Mouse (Mus musculus) right cerebral cortex, adult 2 months (tissue): ENCODE measurements at regions not wholly inside any gene's neighbourhood (a gene's known extent, or its start where the extent isn't known, plus 50 kb on each side); places are given as distances from the start of the nearest gene placed in this dataset.
A peak's percentile ranks its signal among the peaks of the same experiment; 100 is the strongest.

Source experiments
- DNase-seq, 2 experiments: peaks; one replicate each; pipeline ENCODE4 v3.0.0; 2021 to 2022; ENCODE audit warnings: low spot score in 2 of 2

DNA sequence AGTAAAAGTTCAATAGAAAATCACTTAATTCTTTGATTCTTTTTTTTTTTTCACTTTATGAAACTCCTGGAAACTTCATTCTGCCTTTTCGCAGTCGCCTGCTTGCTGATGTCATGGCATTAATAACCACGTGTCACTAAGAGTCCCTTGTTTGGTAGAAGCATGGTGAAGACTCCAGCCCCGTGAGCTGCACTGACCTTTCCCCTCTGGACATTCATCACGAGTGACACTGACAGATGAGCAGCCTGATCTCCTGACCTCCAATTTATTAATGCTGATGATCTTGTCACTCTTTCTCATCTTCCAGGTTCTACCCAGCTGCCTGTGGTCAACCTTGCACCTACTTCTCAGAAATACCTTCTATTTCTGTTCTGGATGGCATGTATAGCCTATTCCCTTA is 867.1 kb upstream of the Slit2 start:
- no peak for DNase-seq

DNA sequence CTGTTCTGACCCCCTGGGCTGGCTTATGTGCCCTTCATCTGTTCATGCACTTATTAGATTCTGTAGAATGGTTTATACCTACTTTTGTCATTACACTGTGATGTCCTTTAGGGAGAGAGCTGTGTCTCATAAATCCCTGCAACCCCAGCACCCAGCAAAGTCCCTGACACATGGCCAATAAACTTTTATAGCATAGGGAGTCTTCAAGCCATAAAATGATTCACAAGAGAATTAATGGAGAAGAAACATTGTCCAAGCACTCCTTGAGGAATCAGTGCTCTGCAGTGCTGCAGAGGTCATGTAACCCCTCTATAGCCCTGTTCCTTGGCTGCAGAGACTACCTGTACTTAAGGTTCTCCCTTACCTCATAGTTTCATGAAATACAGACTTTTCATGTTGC is 887.2 kb upstream of the Slit2 start:
- no peak for DNase-seq

DNA sequence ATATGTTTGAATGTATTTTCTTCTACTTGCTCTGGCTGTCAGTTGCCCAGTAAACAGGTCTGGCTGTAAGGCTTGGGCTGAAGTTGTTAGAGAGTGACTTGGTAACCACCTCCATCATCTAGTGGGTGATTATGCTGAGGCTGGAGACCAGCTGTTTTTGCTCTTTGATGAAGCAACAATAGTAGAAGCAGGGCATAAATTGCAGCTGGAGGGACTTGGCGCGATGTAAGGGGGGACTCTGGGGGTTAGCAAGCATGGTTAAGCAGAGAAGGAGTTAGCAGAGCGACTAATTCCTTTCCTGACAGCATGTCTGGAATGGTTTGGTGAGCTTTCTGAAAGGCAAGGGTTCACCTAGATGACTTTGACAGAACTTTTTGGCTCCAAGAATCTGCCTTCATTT is 930.0 kb upstream of the Slit2 start:
- no peak for DNase-seq

DNA sequence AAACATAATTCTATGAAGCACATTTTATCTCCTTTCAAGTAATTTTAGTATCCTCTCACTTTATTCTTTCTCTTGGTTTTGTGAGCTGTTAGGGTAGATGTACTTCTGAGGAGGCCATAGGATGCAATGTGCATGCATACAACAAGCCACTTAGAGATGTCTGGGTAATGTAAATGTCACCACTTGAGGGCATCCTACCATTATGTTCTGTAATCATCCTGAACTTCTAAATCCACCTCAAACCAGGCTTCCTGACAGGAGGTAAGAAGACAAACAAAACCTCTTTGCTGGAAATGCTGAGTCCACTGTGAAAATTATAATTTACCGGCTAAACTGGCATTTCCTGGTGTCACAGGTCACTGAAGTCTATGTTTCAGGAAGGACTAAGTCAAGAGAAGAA is 946.2 kb upstream of the Slit2 start:
- DNase-seq: no peak

DNA sequence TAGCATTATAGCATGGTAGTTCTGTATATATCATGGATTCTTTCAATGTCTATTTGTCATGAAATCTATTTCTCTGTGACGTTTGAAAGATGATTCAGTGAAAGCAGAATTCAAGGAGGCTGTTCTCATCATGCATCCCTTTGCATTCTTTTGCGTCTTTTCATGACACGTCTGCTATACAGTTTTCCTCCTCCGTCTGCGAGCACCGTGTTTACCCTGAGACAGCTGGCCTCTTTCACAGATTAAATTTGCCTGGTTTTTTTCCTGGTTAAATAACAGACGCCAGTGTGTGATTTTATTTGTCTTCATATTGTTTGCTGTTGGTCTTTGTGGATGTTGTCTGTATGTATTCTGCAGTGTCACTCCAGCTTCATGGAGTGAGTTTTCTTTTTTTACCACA is 948.9 kb upstream of the Slit2 start:
- DNase-seq: peak; percentile 18 to 21

DNA sequence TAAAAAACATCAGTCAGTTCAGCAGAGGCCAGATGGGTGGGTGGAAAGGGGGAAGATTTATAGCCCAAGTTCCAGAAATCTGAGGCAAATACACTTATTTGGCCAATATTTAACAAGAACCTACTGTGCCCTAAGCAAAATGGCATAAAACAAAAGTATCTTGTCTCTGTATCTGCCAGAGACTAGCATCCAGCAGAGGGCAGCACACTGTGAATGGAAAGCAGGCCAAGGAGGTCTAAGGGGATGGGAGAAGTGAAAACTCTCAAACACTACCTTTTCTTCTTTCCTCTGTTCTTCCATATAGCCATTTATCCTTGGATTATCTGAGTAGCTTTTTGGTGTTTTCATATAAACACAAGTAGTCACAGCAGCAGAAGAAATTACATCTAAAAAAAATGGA is 968.6 kb upstream of the Slit2 start:
- DNase-seq: peak; percentile 51 to 67

DNA sequence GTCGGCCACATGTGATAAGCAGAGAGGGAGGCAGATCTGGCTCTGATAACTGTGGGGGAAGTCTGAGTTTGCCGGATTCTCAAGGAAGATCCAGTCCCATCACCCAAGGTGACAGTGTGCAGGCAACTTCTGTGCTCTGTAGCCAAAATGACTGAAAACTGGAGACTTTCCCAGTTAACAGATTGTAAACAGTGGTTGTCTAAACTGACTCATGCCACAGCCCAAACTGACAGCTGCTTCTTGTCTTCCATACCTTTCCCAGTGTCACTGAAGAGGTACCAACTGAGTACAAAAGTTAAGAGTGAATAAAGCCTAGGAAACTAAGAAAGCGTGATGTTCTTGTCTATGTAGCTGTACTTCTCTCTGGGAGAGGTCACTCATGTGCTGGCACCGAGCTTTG is 990.4 kb upstream of the Slit2 start:
- DNase-seq: no peak

DNA sequence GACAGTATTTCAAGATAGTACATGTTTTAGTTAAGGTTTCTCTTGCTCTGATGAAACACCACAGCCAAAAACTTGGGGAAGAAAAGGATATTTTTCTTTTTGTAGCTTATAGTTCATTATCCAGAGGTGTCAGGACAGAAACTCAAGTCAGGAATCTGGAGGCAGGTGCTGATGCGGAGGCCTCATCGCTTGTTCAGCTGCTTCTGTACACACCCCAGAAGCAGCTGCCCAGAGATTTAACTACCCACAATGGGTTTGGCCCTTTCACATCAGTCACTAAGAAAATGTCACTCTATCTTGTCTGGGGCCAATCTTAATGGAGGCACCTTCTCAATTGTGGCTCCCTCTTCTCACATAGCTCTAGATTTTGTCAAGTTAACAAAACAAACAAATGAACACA is 996.4 kb upstream of the Slit2 start:
- no peak for DNase-seq

DNA sequence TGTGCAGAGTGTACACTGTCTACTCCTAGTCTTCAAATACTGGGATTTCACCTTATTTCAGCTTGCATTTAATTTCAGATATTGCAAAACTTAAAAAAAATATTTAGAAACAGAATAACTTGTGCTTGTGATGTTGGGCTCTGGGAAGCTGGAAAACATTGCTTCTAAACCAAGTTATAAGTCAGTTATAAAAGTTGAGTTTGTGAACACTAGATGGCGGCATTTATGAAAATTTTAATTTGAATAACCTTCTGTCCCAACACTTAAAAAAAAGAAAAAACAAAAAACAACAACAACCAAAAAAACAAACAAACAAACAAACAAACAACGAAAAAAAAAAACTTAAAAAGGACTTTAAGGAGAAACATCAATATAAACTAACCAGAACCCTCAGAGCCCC is 1002.6 kb upstream of the Slit2 start:
- DNase-seq: no peak

DNA sequence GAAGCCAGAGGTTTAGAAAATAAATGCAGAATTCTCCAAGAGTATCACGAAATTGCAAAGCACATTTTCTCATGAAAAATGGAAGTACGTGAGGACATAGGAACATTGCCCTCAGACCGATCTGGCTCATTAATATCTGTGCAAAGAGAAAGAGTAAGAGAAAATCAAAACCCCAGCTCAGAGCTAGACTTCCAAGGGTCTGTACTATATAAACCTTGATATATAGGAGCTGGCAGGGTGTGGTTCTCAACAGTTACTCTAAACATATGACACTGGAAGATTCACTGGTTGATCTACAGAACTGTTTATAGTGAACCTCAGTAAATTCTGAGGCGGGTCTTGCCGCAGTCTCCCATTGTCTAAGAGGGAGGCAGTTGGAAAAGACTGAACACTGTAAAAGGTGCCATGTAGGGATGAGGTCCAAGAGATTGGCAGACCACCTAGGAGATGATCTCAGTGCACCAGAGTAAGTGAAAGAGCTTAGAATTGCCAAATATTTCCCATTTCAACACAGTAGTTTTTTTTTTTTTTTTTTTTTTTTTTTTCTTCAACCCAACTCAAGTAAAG is 1014.0 kb upstream of the Slit2 start:
- no peak for DNase-seq

DNA sequence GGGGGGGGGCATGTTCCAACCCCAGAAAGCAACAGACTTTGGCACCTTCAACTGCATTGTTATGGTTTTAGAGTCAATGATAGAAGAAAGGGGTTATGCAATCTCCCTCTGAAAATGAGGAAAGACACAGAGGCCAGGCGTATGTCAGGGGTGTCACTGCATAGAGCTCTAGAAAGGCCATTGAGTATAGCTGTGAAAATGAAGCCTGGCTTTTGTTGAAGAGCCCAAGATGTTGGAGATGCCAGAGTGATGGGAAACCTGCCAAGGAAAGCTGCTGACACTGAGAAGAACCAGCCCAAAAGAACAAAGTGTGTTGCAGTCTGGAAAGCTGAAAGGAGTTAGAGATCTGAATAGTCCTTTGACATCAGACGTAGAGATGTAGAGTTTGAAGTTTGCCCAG is 1022.2 kb upstream of the Slit2 start:
- no peak for DNase-seq

DNA sequence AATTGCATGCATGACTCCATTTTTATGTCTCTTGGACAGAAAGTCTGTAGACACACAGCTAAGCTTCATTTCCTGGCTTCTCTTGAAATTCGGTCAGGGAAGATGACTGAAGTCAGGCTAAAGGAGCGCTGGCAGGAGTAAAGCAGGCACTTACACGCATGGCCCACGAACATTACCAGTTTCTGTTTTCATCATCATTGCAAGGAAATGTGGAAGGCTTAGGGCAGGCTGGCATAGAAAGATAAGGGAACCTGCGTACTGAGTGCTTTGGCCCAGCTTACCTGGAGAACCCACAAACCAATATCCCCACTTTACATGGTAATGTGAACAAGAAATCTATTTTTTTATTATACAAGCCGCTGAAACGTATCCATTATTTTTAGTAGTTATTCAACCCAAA is 1056.6 kb upstream of the Slit2 start:
- no peak for DNase-seq

DNA sequence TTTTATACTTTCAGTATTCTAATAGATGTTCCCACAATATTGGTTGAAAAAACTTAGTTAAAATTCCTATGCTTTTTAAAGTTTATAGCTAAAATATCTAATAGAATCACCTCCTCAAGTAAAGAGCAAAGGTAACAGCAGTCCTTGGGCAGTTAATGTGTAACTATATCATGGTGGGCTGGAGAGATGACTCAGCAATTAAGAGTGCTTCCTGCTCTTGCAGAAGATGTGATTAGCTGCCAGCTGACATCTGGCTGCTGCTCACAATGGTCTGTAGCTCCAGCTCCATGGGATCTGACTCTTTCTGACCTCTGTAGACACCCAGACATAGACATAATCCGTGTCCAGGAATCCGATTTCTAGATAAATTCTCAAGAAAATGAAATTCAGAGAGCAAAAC is 1044.5 kb upstream of the Lcorl start:
- DNase-seq: no peak

DNA sequence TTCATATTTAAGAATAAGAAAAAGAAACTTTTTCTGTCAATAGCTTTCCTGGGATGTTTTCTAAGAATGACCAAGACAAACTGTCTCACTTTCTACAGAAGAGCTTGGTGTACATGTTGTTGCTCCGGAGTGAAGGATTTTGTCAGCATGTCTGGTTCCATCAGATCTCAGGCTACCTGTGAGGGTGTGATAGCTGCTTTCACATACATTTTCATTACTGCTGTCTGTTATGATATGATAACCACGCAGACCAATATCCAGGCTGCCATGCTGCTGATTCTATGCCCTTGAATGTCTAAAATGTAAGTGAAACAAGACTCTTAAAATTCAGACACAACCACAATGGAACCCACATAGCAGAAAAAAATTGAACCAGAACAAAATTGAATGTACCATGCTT is 1036.6 kb upstream of the Lcorl start:
- DNase-seq: no peak

DNA sequence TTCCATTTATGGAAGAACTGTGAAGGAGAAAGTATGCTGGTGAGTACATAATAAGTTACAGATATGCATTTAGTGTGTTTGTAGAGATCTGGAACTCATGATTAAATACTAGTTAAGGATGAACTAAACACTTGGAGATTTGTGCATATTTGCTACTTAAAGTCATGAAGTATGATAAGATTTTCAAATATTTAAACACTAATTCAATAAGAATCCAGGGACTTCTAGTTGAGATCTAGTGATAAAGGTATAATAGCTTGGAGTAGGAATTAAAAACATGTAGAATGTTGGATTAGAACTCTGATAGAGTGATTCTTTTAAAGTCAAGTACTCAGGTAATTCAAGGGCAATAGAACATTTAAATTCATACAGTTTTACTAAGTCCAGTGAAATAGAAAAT is 1026.5 kb upstream of the Lcorl start:
- DNase-seq: no peak

DNA sequence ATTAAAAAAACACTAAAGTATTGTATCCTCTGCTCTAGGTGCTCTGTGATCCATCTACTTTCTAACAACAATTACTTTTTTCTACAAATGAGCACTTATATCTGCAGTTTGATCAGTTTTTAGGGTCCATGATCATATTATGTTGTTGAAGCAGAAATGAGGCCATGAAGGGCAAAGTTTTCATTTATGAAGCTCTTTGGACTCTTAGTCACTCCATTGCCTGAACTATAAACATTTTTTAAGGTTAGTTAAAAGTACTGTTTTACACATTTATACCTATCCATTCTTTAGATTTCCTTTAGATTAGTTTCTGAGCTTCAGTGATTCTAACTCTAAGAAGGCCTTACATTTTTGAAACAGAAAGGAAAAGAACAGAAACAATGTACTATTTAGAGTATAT is 999.4 kb upstream of the Lcorl start:
- DNase-seq: no peak

DNA sequence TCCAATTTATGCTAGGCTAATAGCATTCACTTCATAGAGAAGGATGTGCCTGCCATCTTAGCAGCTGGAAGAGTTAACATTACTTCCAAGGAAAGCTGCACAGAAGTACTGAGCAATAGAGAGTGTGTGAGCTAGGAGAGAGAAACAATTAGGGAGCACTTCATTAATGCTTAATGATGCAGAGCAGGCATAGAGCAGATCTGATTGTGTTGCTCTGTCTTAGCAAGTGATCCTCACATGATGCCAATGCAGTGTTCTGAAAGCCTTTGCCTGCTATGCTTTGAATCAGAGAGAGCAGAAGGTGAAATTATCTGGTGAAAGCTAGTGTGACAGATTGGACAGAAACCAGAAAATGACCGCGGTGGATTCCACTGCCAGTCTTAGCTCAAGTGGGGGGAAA is 987.8 kb upstream of the Lcorl start:
- DNase-seq: no peak

DNA sequence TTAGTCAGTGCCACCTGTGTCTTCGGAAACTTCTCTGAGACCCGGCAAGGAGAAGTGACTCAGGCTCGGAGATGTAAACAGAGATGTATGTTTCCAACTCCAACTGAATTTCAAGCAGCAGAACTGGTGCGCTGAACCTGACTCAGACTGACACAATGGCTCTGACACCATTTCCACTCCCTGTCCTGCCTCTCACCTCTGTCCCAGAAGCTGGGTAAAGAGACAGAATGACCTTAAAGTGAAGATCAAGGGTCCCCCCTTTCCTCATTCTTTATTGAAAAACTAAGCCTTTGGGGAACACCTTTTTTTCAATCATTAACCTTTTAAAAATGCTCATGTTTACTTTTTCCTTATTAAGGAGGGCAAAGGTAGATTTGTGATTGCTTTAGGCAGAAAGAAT is 979.4 kb upstream of the Lcorl start:
- no peak for DNase-seq

DNA sequence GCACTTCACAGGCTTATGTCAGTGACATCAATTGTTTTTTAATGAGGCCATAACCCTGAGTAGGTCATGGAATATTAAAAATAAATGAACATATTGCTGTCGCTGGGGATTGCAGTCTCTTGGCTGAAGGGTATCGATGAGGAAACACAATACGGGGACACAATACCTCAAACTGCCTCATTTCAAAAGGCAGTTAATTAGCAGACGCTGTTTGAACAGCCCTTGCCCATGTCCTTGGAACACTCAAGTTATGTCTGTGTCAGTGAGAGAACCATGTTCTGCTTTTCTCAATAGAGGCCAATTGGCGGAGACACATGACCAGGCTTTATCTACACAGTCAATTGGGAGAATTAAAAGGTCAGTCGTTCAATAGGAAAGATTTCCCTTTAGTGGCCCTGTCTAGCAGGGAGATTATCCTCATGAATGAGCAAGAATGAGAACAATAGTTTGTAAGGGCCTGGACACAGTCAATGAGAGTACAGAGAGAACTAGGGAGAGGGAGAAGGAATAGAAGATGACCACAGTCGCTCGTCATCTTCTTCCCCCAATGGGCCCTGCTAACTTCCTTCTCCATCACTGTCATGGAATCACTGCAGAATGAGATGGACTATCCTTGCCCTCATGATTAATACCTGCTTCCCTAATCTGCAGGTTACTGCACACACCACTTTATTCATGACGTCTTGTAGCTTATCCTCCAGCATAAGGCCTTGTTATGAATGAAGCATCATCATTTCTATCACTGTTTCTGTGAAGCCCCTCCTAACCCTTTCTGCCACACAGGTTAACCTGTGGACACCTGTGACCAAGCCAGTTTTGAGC is 973.6 kb upstream of the Lcorl start:
- DNase-seq: no peak

DNA sequence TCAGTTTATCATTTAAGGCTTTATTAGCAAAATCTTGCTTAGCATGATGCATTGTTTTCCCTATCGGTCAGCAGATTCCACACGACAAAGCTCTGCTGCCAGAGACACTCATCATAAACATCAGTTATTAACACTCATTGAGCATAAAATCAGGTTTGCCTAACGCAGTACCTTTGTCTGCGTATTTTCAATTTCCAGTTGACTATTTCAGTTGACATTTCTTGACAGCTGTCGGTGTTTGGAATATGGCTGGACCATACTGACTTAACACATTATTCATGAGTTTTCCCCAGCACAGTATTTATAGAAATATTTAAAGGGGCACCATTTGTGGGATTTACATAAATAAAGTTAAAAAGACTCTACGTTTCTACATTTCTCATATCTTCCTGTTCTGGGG is 972.7 kb upstream of the Lcorl start:
- DNase-seq: no peak

DNA sequence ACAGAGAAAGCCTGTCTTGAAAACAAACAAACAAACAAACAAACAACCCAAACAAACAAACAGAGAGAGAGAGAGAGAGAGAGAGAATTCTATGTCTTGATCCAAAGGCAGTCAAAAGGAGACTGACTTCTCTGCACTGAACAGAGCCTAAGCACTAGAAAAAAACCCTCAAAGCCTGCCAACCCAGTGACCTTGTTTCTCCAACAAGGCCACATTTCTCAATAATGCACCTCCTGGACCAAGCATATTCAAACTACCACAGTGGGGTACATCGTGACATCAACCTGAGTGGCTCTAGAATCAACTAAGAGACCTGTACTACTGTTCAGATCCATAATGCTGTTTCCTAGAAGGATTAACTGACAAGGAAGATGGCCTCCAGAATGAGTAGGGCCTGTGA is 969.0 kb upstream of the Lcorl start:
- DNase-seq: no peak

DNA sequence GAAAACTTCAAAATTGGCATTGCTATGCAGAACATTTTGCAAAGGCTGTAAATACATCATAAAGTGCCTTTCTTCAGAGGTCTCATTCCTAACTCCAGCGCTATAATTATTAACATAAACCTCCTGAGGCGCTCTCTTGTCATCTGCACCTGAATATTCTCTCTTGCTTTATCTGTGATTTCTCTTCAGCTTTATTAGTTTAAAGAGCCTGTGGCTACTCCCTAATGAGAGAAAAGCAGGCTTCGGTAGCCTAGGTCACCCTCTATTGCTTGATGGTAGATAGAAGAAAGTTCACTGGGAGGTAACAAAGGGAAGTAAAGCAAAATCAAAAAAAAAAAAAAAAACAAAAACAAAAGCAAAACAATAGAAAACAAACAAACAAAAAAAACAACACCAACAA is 967.5 kb upstream of the Lcorl start:
- DNase-seq: no peak

DNA sequence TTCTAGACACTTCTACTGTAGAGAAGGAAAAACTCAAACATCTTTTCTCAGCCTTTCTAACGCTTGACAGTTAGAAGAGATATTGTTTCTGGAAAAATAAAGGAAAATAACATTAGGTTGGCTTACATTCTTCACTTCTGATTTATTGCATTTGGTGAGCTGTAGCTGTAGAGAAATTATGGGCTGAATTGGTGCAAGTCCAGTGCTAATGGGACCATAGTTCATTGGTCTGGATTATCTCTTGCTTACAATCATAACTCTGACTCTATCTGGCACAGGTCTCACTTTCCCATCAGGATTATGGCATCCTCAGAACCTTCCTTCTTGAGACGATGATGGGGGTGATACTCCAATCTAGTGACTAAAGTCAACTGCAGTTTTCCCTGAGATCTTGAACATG is 937.7 kb upstream of the Lcorl start:
- no peak for DNase-seq
